8 mouse cellular contexts compared by ENCODE assay signal in genomic region chr13:44420227-44420592, GRCm38 (mm10).
DNase-seq lines count a peak whose midpoint lies in the region; ATAC-seq and TF ChIP-seq lines count a peak whose summit lies in the region.
"Had no signal": no experiment of that assay in that cellular context is flagged by ENCODE, and none has a peak within 500 bp of the region (broad histone marks: within the 10 kb centered on the region; RNA-seq: fewer than 3 reads in every experiment).

No protein-coding gene starts in this region.

- ATAC-seq in forebrain, embryonic 13.5 days, result no peak
- ATAC-seq in limb, embryonic 14.5 days (ENCODE audit: low FRiP score, low read depth), result 0 out of 2 replicates have a peak, but pooled peaks have one; percentile 26

- peak overlapping the region; percentile 90 for H3K27ac ChIP-seq in kidney, adult 2 months (ENCODE audit: insufficient read depth, low read depth, low read length)
- H3K27ac ChIP-seq in embryonic facial prominence, embryonic 10.5 days (replicated peaks), result peak overlapping the region; percentile 80
- H3K27ac ChIP-seq in forebrain, embryonic 13.5 days, result no peak overlapping the region
- no peak overlapping the region for H3K27ac ChIP-seq in limb, embryonic 14.5 days (replicated peaks; ENCODE audit: low read depth, low read length)
- H3K27ac ChIP-seq: limb, embryonic 15.5 days had no signal

- H3K9ac ChIP-seq in forebrain, embryonic 13.5 days, result no peak overlapping the region
- H3K9ac ChIP-seq in limb, embryonic 14.5 days (ENCODE audit: low read depth, low read length, severe bottlenecking), result peak overlapping the region; percentile 3; the same call in 1 of the 2 replicates
- H3K9ac ChIP-seq: limb, embryonic 15.5 days had no signal

- peaks cover 42% of the 10 kb centered on the region for H3K4me1 ChIP-seq in kidney, adult 2 months (ENCODE audit: control insufficient read depth, insufficient read depth, low read length)
- H3K4me1 ChIP-seq in embryonic facial prominence, embryonic 10.5 days, result peaks cover 48% of the 10 kb centered on the region
- H3K4me1 ChIP-seq in forebrain, embryonic 13.5 days, result peaks cover 23% of the 10 kb centered on the region
- H3K4me1 ChIP-seq in limb, embryonic 14.5 days (ENCODE audit: control insufficient read depth, insufficient read depth, low read length), result peaks cover 33% of the 10 kb centered on the region

- H3K36me3 ChIP-seq in kidney, adult 2 months (ENCODE audit: control insufficient read depth, insufficient read depth, low read length), result no peaks in the 10 kb centered on the region
- H3K36me3 ChIP-seq in embryonic facial prominence, embryonic 10.5 days (replicated peaks), result no peaks in the 10 kb centered on the region
- H3K36me3 ChIP-seq in forebrain, embryonic 13.5 days (ENCODE audit: poor library complexity, severe bottlenecking), result no peaks in the 10 kb centered on the region
- no peaks in the 10 kb centered on the region for H3K36me3 ChIP-seq in limb, embryonic 14.5 days (ENCODE audit: control insufficient read depth, insufficient read depth, low read length)
- H3K36me3 ChIP-seq: limb, embryonic 15.5 days had no signal

- no peaks in the 10 kb centered on the region for H3K9me3 ChIP-seq in embryonic facial prominence, embryonic 10.5 days
- H3K9me3 ChIP-seq in forebrain, embryonic 13.5 days (replicated peaks), result no peaks in the 10 kb centered on the region
- no peaks in the 10 kb centered on the region for H3K9me3 ChIP-seq in limb, embryonic 14.5 days (ENCODE audit: control insufficient read depth, low read length)
- H3K9me3 ChIP-seq: limb, embryonic 15.5 days had no signal

- peak; percentile 86 for DNase-seq in kidney, adult 2 months
- DNase-seq in kidney, adult 18-20 months, result no peak
- DNase-seq in embryonic facial prominence, embryonic 10.5 days (ENCODE audit: low spot score), result no peak
- DNase-seq in limb, embryonic 14.5 days (ENCODE audit: low spot score), result no peak
- DNase-seq in frontal cortex, postnatal 36 days (ENCODE audit: low spot score in 2 of 2), result no peak
- no peak for DNase-seq in left cerebral cortex, postnatal 14 days (ENCODE audit: low spot score in 2 of 2)

- intact Hi-C loops in left cerebral cortex, postnatal 14 days (cut with DNase I), result no loop called here

- H3K4me3 ChIP-seq in kidney, adult 2 months (ENCODE audit: insufficient read depth, low read depth, low read length), result no peak overlapping the region
- H3K4me3 ChIP-seq in embryonic facial prominence, embryonic 10.5 days, result peak overlapping the region; percentile 41
- H3K4me3 ChIP-seq in forebrain, embryonic 13.5 days, result no peak overlapping the region
- H3K4me3 ChIP-seq in limb, embryonic 14.5 days (replicated peaks; ENCODE audit: low read length), result no peak overlapping the region
- H3K4me3 ChIP-seq: limb, embryonic 15.5 days had no signal

- WGBS in kidney, adult 2 months, result 25% methylated on average over 6 of the region's 6 CpGs
- WGBS in embryonic facial prominence, embryonic 10.5 days, result 19% methylated on average over 6 of the region's 6 CpGs
- WGBS in forebrain, embryonic 13.5 days, result 16% methylated on average over 6 of the region's 6 CpGs
- 7% methylated on average over 6 of the region's 6 CpGs for WGBS in limb, embryonic 14.5 days

- H3K4me2 ChIP-seq in forebrain, embryonic 13.5 days, result peak overlapping the region; percentile 40
- H3K4me2 ChIP-seq in limb, embryonic 14.5 days (replicated peaks; ENCODE audit: low read depth, low read length, severe bottlenecking), result peak overlapping the region; percentile 34

- TF ChIP-seq CTCF in kidney, adult 2 months (conservative IDR thresholded peaks at IDR 0.05; ENCODE audit: insufficient read depth, insufficient read length, low read depth, low read length), result no peak

- TF ChIP-seq POLR2A in kidney, adult 2 months (IDR thresholded peaks at IDR 0.05; ENCODE audit: low read depth, low read length), result no peak
- TF ChIP-seq POLR2A in limb, embryonic 14.5 days (IDR thresholded peaks at IDR 0.05; ENCODE audit: borderline replicate concordance, extremely low read depth, insufficient read depth, insufficient read length), result no peak

- no peaks in the 10 kb centered on the region for H3K27me3 ChIP-seq in kidney, adult 2 months (replicated peaks; ENCODE audit: control insufficient read depth, insufficient read depth, low read length)
- H3K27me3 ChIP-seq in embryonic facial prominence, embryonic 10.5 days (replicated peaks; ENCODE audit: low read depth, poor library complexity, severe bottlenecking), result peaks cover 10% of the 10 kb centered on the region; the same call in 1 of the 2 replicates
- no peaks in the 10 kb centered on the region for H3K27me3 ChIP-seq in forebrain, embryonic 13.5 days
- H3K27me3 ChIP-seq in limb, embryonic 14.5 days (ENCODE audit: control insufficient read depth, insufficient read depth, low read length), result no peaks in the 10 kb centered on the region
- H3K27me3 ChIP-seq: limb, embryonic 15.5 days had no signal

Comparison
In these comparisons a context has a peak if more than half of its experiments do, and no peak if none do; other contexts are left out.
1. H3K27ac ChIP-seq: peak in kidney, adult 2 months (single experiment) and embryonic facial prominence, embryonic 10.5 days (single experiment); none in forebrain, embryonic 13.5 days (single experiment) and limb, embryonic 14.5 days (single experiment).